Mouse (Mus musculus) midbrain, embryonic 15.5 days (tissue): ENCODE results near the gene Dhx9. TPM values are rescaled to one million over a fixed set of nuclear protein-coding genes. Genes with fewer than 3 reads are reported as not detected.
A peak's percentile ranks its signal among the peaks of the same experiment; 100 is the strongest.
"Not testable (repeated sequence)": the region's sequence is repeated elsewhere in the genome, so short reads cannot be mapped to it uniquely, and the experiment has no call there.

Experiments used
- ATAC-seq: fragments of 200-750 bp; cut with Nextera tagmentation; replicated peaks from 2 replicates; pipeline ENCODE4 v1.8.0; 2017; ENCODE audit warnings: moderate TSS enrichment
- H3K27ac ChIP-seq: fragments of 300-500 bp; sonication (generic); 2 replicates; pipeline ENCODE4 v1.5.1; 2015; ENCODE audit warnings: mild to moderate bottlenecking, inconsistent platforms
- H3K27me3 ChIP-seq: fragments of 300-500 bp; sonication (generic); replicated peaks from 2 replicates; pipeline ENCODE4 v1.6.1; 2015; ENCODE audit warnings: inconsistent platforms
- H3K36me3 ChIP-seq: fragments of 300-500 bp; sonication (generic); replicated peaks from 2 replicates; pipeline ENCODE4 v1.6.1; 2015; ENCODE audit warnings: inconsistent platforms
- H3K4me1 ChIP-seq: fragments of 300-500 bp; sonication (generic); 2 replicates; pipeline ENCODE4 v1.6.1; 2015; ENCODE audit warnings: inconsistent platforms
- H3K4me2 ChIP-seq: fragments of 300-500 bp; sonication (generic); 2 replicates; pipeline ENCODE4 v1.6.1; 2015; ENCODE audit warnings: inconsistent platforms, mild to moderate bottlenecking, moderate library complexity
- H3K4me3 ChIP-seq: fragments of 300-500 bp; sonication (generic); 2 replicates; pipeline ENCODE4 v1.5.1; 2015; ENCODE audit warnings: mild to moderate bottlenecking, inconsistent platforms
- H3K9ac ChIP-seq: fragments of 300-500 bp; sonication (generic); 2 replicates; pipeline ENCODE4 v1.6.1; 2015; ENCODE audit warnings: mild to moderate bottlenecking, inconsistent platforms
- H3K9me3 ChIP-seq: fragments of 300-500 bp; sonication (generic); 2 replicates; pipeline ENCODE4 v1.6.1; 2016; ENCODE audit warnings: inconsistent platforms
- WGBS: fragments of 180-500 bp; shearing (Covaris S2); methylation state at CpG from one replicate; pipeline ENCODE4 v1.1.7; 2015; ENCODE audit warnings: mixed read lengths; 5-methylcytosine and 5-hydroxymethylcytosine counted together
- polyA plus RNA-seq: library from polyadenylated mRNA; unstranded; fragments of >200 nt; fragmentation: Nextera tagmentation; extraction: Ambion mirVana; gene quantifications from 2 replicates; pipeline ENCODE4 v1.2.1, GENCODE M21; 2015

Dhx9 gene
- polyA plus RNA-seq, 1 experiment from 2014 or later: 36.3 TPM

- 79% methylated on average over 5 of the region's 5 CpGs for WGBS
- no peak for ATAC-seq
- H3K27me3 ChIP-seq: no peaks in the 10 kb centered on the region
- no peak overlapping the region for H3K4me2 ChIP-seq
- no peaks in the 10 kb centered on the region for H3K4me1 ChIP-seq
- H3K36me3 ChIP-seq: no peaks in the 10 kb centered on the region
- no peak overlapping the region for H3K27ac ChIP-seq
- no peaks in the 10 kb centered on the region for H3K9me3 ChIP-seq
- H3K4me3 ChIP-seq: no peak overlapping the region
- H3K9ac ChIP-seq: no peak overlapping the region
Measured at GRCm38 (mm10) chr1:153433851-153434589, 53.4 kb downstream of the Dhx9 start.

DNA sequence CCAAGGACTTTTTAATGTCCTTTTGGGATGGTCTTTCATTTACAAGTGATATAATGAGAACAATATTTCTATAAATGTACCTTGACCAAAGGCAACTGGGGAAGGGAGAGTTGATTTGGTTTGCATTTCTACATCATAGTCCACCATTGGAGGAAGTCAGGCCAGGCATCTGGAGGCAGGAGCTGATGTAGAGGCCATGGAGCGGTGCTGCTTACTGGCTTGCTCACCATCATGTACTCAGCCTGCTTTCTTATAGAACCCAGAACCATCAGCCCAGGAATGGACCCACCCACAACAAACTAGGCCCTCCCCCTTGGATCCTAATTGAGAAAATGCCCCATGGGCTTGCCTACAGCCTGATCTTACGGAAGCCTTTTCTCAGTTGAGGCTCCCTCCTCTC, 55.1 kb downstream of the Dhx9 start:
- no peak overlapping the region for H3K4me2 ChIP-seq
- H3K9ac ChIP-seq: no peak overlapping the region
- H3K27ac ChIP-seq: no peak overlapping the region
- no peak for ATAC-seq
- no peak overlapping the region for H3K4me3 ChIP-seq
- H3K27me3 ChIP-seq: no peaks in the 10 kb centered on the region
- WGBS: 95% methylated on average over 2 of the region's 2 CpGs
- no peaks in the 10 kb centered on the region for H3K36me3 ChIP-seq
- no peaks in the 10 kb centered on the region for H3K9me3 ChIP-seq
- H3K4me1 ChIP-seq: no peaks in the 10 kb centered on the region

DNA sequence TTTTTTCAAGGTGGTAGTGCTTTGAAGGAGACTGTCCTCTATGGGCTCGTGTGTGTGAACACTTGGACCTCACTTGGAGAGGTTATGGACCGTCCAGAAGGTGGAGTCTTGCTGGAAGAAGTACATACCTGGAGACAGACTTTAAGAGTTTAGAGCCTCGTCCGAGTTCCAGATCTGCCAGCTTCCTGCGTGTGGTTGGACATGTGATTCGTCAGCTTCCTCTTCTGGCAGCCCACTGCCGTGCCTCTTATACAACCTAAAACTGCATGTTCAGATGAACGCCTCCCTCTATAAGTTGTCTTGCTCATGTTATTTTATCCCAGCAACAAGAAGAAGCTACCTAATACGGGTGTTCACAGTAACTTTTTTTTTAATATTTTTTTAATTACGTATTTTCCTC, 55.8 kb downstream of the Dhx9 start:
- Histone ChIP-seq H3K4me3 (no peak overlapping the region), H3K9ac (no peak overlapping the region), H3K27me3 (no peaks in the 10 kb centered on the region), H3K4me1 (no peaks in the 10 kb centered on the region), H3K9me3 (no peaks in the 10 kb centered on the region), H3K36me3 (no peaks in the 10 kb centered on the region), H3K4me2 (no peak overlapping the region), H3K27ac (no peak overlapping the region)
- WGBS: 88% methylated on average over 10 of the region's 10 CpGs
- ATAC-seq: no peak

DNA sequence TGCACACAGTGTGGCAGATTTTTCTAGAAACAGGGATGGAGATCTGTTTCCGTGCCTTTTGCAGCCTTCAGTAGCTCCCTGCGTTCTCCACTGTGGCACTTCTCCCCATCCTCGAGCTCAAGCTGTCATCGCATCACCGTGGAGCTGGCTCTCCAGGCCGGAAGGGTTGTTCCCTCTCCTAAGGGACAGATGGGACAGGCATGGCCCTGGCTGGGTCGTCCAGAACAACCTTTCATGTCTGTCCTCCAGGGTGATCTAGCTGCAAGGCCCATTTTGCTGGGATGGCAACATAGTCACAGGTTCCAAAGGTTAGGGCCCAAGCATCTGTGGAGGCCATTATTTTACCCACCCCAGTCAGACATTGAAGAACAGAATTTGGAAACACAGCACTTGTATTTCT, 56.3 kb downstream of the Dhx9 start:
- no peaks in the 10 kb centered on the region for H3K27me3 ChIP-seq
- H3K36me3 ChIP-seq: no peaks in the 10 kb centered on the region
- no peak overlapping the region for H3K4me2 ChIP-seq
- 70% methylated on average over 7 of the region's 7 CpGs for WGBS
- H3K9ac ChIP-seq: no peak overlapping the region
- ATAC-seq: no peak
- H3K27ac ChIP-seq: no peak overlapping the region
- no peaks in the 10 kb centered on the region for H3K9me3 ChIP-seq
- H3K4me1 ChIP-seq: no peaks in the 10 kb centered on the region
- H3K4me3 ChIP-seq: no peak overlapping the region

- H3K27me3 ChIP-seq: no peaks in the 10 kb centered on the region; the same call in 1 of the 2 replicates
- no peak within 1 kb of the TSS for H3K27ac ChIP-seq
- H3K4me1 ChIP-seq: peaks cover 8% of the 10 kb centered on the region
- peak within 1 kb of the TSS; percentile 42 for H3K9ac ChIP-seq
- H3K36me3 ChIP-seq: no peaks in the 10 kb centered on the region
- peak within 1 kb of the TSS; percentile 76 for H3K4me2 ChIP-seq
- under 1% methylated on average over 58 of the region's 60 CpGs for WGBS
- ATAC-seq: peak; percentile 95
- no peaks in the 10 kb centered on the region for H3K9me3 ChIP-seq
- H3K4me3 ChIP-seq: peak within 1 kb of the TSS; percentile 47
Measured at GRCm38 (mm10) chr1:153424770-153425584, 62.5 kb downstream of the Dhx9 start, which contains the start of gene Shcbp1l. Gene Shcbp1l (plus strand): TSS chr1:153425162.

DNA sequence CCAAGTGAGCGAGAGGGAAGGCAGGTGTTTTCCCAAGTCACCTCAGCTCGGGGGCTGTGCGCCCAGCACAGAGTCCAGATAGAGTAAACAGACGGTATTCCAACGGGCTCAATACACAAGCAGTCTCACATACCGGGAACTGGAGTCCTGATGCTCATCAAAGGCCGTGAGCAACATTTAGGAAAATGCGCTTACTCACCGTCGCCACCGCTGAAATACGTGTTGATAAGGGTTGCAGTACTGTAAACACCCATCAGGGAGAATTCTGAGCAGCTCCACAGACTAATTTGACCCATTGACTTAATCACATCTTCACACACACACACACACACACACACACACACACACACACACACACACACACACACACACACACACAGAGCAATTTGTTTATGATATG, 63.2 kb downstream of the Dhx9 start:
- 31% methylated on average over 12 of the region's 12 CpGs for WGBS
- ATAC-seq: peak; percentile 49
- H3K4me3 ChIP-seq: peak overlapping the region; percentile 47

GRCm38 (mm10) chr1:153417805-153418204, 69.7 kb downstream of the Dhx9 start:
- H3K9ac ChIP-seq, H3K4me1 ChIP-seq, H3K4me3 ChIP-seq, H3K4me2 ChIP-seq, H3K27me3 ChIP-seq, H3K9me3 ChIP-seq, ATAC-seq, H3K27ac ChIP-seq, H3K36me3 ChIP-seq: not testable (repeated sequence)
- 64% methylated on average over 4 of the region's 4 CpGs for WGBS

More for the DNA sequence above, 63.2 kb downstream of the Dhx9 start:
- no peaks in the 10 kb centered on the region for H3K36me3 ChIP-seq
- peaks cover 8% of the 10 kb centered on the region for H3K4me1 ChIP-seq
- H3K4me2 ChIP-seq: peak overlapping the region; percentile 76
- H3K27ac ChIP-seq: no peak overlapping the region
- H3K9me3 ChIP-seq: no peaks in the 10 kb centered on the region
- peak overlapping the region; percentile 42 for H3K9ac ChIP-seq
- no peaks in the 10 kb centered on the region; the same call in 1 of the 2 replicates for H3K27me3 ChIP-seq

DNA sequence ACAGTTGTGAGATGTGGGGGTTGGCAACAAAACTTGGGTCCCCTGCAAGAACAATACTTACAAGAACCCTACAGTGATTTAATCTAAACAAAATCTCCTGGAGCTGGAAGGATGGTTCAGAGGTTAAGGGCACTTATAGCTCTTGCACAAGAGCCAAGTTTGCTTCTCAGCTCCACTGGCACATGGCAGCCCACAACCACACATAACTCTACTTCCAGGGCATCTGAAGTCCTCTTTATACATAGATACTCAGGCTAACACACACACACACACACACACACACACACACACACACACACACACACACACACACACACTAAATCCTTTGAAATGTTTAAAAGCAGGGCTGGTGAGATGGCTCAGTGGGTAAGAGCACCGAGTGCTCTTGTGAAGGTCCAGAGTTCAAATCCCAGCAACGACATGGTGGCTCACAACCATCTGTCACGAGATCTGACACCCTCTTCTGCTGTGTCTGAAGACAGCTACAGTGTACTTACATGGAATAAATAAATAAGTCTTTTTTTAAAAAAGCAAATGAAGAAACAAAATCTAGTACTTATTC, 71.1 kb downstream of the Dhx9 start:
- H3K4me1 ChIP-seq, H3K9ac ChIP-seq, H3K9me3 ChIP-seq, H3K4me2 ChIP-seq, H3K36me3 ChIP-seq, ATAC-seq, H3K27ac ChIP-seq, H3K4me3 ChIP-seq, H3K27me3 ChIP-seq: not testable (repeated sequence)
- 85% methylated on average over 3 of the region's 3 CpGs for WGBS

GRCm38 (mm10) chr1:153415742-153416141, 71.7 kb downstream of the Dhx9 start:
- not testable (repeated sequence) for H3K27me3 ChIP-seq, H3K36me3 ChIP-seq, H3K9ac ChIP-seq, ATAC-seq, H3K4me1 ChIP-seq, H3K4me3 ChIP-seq, H3K4me2 ChIP-seq, H3K9me3 ChIP-seq, H3K27ac ChIP-seq
- WGBS: 77% methylated on average over 3 of the region's 5 CpGs

GRCm38 (mm10) chr1:153414962-153415361, 72.5 kb downstream of the Dhx9 start:
- no peak overlapping the region for H3K9ac ChIP-seq
- ATAC-seq: no peak
- 92% methylated on average over 4 of the region's 4 CpGs for WGBS

GRCm38 (mm10) chr1:153414114-153414723, 73.2 kb downstream of the Dhx9 start:
- not testable (repeated sequence) for H3K4me1 ChIP-seq, H3K27me3 ChIP-seq, H3K4me3 ChIP-seq, H3K27ac ChIP-seq, H3K9me3 ChIP-seq, H3K36me3 ChIP-seq, H3K4me2 ChIP-seq, H3K9ac ChIP-seq, ATAC-seq
- 85% methylated on average over 24 of the region's 24 CpGs for WGBS

More at GRCm38 (mm10) chr1:153414962-153415361, 72.5 kb downstream of the Dhx9 start:
- Histone ChIP-seq H3K27ac (no peak overlapping the region), H3K36me3 (no peaks in the 10 kb centered on the region), H3K4me2 (no peak overlapping the region), H3K27me3 (no peaks in the 10 kb centered on the region), H3K9me3 (no peaks in the 10 kb centered on the region), H3K4me1 (no peaks in the 10 kb centered on the region), H3K4me3 (no peak overlapping the region)

DNA sequence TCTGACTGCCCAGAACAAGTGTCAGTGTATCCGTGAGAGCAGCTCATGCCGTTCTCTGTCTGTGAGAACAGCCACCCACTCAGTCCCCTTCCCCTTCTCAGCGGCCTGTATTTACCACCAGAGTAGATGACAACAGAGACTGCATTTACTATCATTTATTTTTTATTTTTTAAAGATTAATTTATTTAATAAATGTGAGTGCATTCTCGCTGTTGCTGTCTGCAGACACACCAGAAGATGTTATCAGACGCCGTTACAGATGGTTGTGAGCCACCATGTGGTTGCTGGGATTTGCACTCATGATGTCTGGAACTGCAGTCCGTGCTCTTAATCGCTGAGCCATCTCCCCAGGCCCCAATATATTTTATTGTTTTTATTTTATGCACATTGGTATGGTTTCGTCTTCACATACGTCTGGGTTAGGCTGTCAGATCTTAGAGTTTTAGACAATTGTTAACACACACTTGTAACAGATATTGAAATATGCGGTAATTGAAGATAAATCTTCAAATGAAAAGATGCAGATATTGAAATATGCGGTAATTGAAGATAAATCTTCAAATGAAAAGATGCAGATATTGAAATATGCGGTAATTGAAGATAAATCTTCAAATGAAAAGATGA, 74.0 kb downstream of the Dhx9 start:
- H3K4me1 ChIP-seq, H3K4me3 ChIP-seq, H3K36me3 ChIP-seq, H3K27me3 ChIP-seq, H3K9me3 ChIP-seq, H3K27ac ChIP-seq, H3K9ac ChIP-seq, ATAC-seq, H3K4me2 ChIP-seq: not testable (repeated sequence)
- WGBS: 78% methylated on average over 13 of the region's 13 CpGs
